Mouse (Mus musculus) embryonic facial prominence, embryonic 12.5 days (tissue): ENCODE measurements around the gene Tac4. TPM values are rescaled to one million over a fixed set of nuclear protein-coding genes. Genes with fewer than 3 reads are reported as not detected.
A peak's percentile ranks its signal among the peaks of the same experiment; 100 is the strongest.

Source experiments
- ATAC-seq: fragments of 200-750 bp; cut with Nextera tagmentation; 2 replicates; pipeline ENCODE4 v1.8.0; 2017; ENCODE audit not compliant: insufficient number of reproducible peaks, insufficient read depth, low FRiP score, low TSS enrichment
- H3K27ac ChIP-seq: fragments of 300-500 bp; sonication (generic); 2 replicates; pipeline ENCODE4 v1.5.1; 2016; ENCODE audit warnings: mild to moderate bottlenecking
- H3K27me3 ChIP-seq: fragments of 300-500 bp; sonication (generic); 2 replicates; pipeline ENCODE4 v1.6.1; 2016; ENCODE audit warnings: mild to moderate bottlenecking, moderate library complexity
- H3K36me3 ChIP-seq: fragments of 300-500 bp; sonication (generic); 2 replicates; pipeline ENCODE4 v1.6.1; 2016; ENCODE audit warnings: mild to moderate bottlenecking
- H3K4me1 ChIP-seq: fragments of 300-500 bp; sonication (generic); 2 replicates; pipeline ENCODE4 v1.6.1; 2016
- H3K4me2 ChIP-seq: fragments of 300-500 bp; sonication (generic); replicated peaks from 2 replicates; pipeline ENCODE4 v1.6.1; 2016; ENCODE audit warnings: mild to moderate bottlenecking, moderate library complexity
- H3K4me3 ChIP-seq: fragments of 300-500 bp; sonication (generic); 2 replicates; pipeline ENCODE4 v1.5.1; 2016; ENCODE audit warnings: mild to moderate bottlenecking
- H3K9ac ChIP-seq: fragments of 300-500 bp; sonication (generic); 2 replicates; pipeline ENCODE4 v1.6.1; 2016; ENCODE audit warnings: mild to moderate bottlenecking, moderate library complexity
- H3K9me3 ChIP-seq: fragments of 300-500 bp; sonication (generic); 2 replicates; pipeline ENCODE4 v1.6.1; 2016; ENCODE audit warnings: mild to moderate bottlenecking, moderate library complexity
- WGBS: fragments of 180-500 bp; shearing (Covaris S2); methylation state at CpG from one replicate; pipeline ENCODE4 v1.1.7; 2016; 5-methylcytosine and 5-hydroxymethylcytosine counted together
- polyA plus RNA-seq: library from polyadenylated mRNA; unstranded; fragments of >200 nt; fragmentation: Nextera tagmentation; extraction: Ambion mirVana; gene quantifications from 2 replicates; pipeline ENCODE4 v1.2.1, GENCODE M21; 2016

Gene Tac4
- polyA plus RNA-seq, 1 experiment from 2014 or later, result 0.29 TPM

DNA sequence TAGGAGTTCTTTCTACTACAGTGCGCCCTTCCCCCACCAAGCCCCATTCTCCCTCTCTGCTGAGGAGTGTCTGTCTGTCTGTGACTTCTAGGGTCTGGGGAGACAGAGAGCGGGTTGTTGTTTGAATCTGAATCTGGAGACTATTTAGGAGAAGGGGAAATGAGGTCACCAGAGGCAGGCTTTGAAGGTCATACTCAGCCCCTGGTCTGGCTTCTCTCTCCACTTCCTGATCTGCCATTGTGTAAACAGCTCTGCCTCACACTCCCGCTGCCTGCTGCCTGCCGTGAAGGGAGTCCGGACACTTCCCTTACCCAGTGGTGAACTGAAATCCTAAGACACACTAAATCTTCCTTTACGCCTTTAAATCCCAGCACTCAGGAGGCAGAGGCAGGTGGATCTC, 22.9 kb upstream of the Tac4 start:
- Histone ChIP-seq H3K36me3 (no peaks in the 10 kb centered on the region), H3K4me3 (no peak overlapping the region), H3K9ac (no peak overlapping the region), H3K27ac (no peak overlapping the region), H3K9me3 (no peaks in the 10 kb centered on the region), H3K4me2 (no peak overlapping the region), H3K27me3 (no peaks in the 10 kb centered on the region), H3K4me1 (no peaks in the 10 kb centered on the region)
- ATAC-seq, result no peak
- 35% methylated on average over 6 of the region's 6 CpGs for WGBS

DNA sequence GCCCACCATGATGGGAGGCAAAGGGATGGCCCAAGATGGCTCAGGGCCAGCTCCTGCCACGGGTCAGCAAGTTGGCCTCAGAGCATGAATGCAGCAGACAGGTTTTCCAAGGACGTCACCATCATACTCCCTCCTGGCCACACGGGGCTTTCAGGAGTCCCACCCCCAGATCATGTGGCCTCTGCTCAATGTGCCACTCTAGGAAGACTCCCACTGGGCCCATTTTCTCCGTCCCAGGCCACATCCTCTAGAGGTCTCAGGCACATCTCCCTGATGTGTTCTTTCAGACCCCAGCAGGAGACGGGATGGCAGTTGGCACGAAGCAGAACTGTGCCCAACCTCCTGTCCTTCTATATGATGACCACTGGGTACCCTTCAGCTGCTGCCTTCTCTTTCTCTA, 18.7 kb upstream of the Tac4 start:
- Histone ChIP-seq H3K9me3 (no peaks in the 10 kb centered on the region), H3K9ac (no peak overlapping the region), H3K27me3 (no peaks in the 10 kb centered on the region), H3K4me3 (no peak overlapping the region), H3K27ac (no peak overlapping the region), H3K4me1 (no peaks in the 10 kb centered on the region), H3K4me2 (no peak overlapping the region), H3K36me3 (no peaks in the 10 kb centered on the region)
- ATAC-seq, result no peak
- WGBS, result 69% methylated on average over 6 of the region's 6 CpGs

- Histone ChIP-seq H3K4me1 (no peaks in the 10 kb centered on the region), H3K4me2 (no peak overlapping the region), H3K27me3 (no peaks in the 10 kb centered on the region), H3K27ac (no peak overlapping the region), H3K36me3 (no peaks in the 10 kb centered on the region), H3K4me3 (no peak overlapping the region), H3K9me3 (no peaks in the 10 kb centered on the region), H3K9ac (no peak overlapping the region)
- WGBS, result 76% methylated on average over 7 of the region's 7 CpGs
- no peak for ATAC-seq
Observed at GRCm38 (mm10) chr11:95245456-95245855, 15.9 kb upstream of the Tac4 start.

DNA sequence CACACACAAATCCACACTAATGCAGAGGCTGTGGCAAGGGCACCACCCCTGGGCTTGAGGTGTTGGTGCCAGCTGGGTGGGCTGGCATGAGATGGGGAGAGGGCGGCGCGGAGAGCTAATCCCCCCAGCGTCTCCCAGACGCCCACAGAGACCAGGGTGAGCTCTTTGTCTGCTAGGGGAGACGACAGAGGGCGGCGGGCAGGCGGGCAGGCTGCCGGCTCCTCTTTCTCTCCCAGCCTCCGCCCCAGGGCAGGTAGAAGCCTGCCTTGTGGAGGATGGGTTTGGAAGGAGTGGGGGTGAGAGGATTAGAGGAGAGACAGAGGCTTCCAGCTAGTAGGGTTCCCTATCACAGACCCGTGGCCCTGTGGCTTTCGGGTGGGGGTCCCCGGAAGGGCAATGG, 14.3 kb upstream of the Tac4 start:
- H3K27me3 ChIP-seq, result no peaks in the 10 kb centered on the region
- no peaks in the 10 kb centered on the region for H3K4me1 ChIP-seq
- H3K36me3 ChIP-seq, result no peaks in the 10 kb centered on the region
- peak overlapping the region; percentile 18; the same call in 1 of the 2 replicates for H3K27ac ChIP-seq
- H3K4me2 ChIP-seq, result no peak overlapping the region
- H3K4me3 ChIP-seq, result no peak overlapping the region
- no peaks in the 10 kb centered on the region for H3K9me3 ChIP-seq
- no peak for ATAC-seq
- H3K9ac ChIP-seq, result 0 out of 2 replicates have a peak overlapping the region, but pooled peaks have one; percentile 16
- 31% methylated on average over 14 of the region's 14 CpGs for WGBS

- Histone ChIP-seq H3K27ac (no peak overlapping the region), H3K9ac (no peak overlapping the region), H3K9me3 (no peaks in the 10 kb centered on the region), H3K36me3 (no peaks in the 10 kb centered on the region), H3K4me1 (no peaks in the 10 kb centered on the region), H3K4me3 (no peak overlapping the region), H3K4me2 (no peak overlapping the region), H3K27me3 (no peaks in the 10 kb centered on the region)
- whole genome bisulfite sequencing, result 37% methylated on average over 10 of the region's 10 CpGs
- ATAC-seq, result no peak
Observed at GRCm38 (mm10) chr11:95250110-95250509, 11.2 kb upstream of the Tac4 start.

DNA sequence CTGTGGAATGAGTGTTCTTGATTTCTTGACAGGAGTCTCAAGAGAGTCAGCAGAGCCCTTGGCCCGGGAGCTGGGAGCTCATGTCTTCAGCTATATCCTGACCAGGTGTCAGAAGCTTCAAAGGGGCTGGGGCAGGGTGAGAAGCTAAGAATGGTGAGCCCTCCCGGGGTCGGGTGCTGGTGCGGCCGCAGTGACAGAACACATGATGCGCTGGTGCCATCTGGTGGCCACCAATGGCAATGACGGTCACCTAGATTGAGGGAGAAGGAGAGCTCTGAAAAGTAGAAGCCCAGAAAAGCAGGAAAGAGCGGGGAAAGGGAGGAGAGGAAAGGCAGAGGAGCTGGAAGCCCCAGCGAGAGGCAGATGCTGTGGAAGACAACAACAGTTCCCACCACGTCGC, 10.0 kb upstream of the Tac4 start:
- ATAC-seq, result no peak
- H3K9me3 ChIP-seq, result no peaks in the 10 kb centered on the region
- WGBS, result 4% methylated on average over 11 of the region's 11 CpGs
- H3K27ac ChIP-seq, result no peak overlapping the region
- no peak overlapping the region for H3K4me2 ChIP-seq
- no peak overlapping the region for H3K9ac ChIP-seq
- no peaks in the 10 kb centered on the region for H3K4me1 ChIP-seq
- no peaks in the 10 kb centered on the region for H3K27me3 ChIP-seq
- H3K36me3 ChIP-seq, result no peaks in the 10 kb centered on the region
- H3K4me3 ChIP-seq, result no peak overlapping the region

DNA sequence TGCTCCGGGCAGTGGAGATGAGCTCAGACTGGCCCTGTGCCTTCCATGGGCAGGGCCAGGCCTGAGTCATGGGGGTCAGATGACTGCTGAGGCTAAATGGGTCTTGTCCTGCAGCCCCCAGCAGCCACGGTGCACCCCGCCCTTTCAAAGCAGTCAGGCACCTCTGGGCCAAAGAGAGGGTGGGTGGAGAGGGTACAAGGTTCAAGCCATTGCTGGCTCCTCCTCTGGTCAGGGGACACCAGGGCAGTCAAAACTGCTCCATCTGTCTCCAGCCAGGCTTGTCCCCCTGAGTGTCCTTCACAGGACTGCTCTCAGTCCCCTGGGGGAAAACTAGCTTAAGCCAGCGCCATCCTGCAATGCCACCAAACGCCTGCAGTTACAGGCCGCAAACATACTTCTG, 9.2 kb upstream of the Tac4 start:
- H3K27ac ChIP-seq, result no peak overlapping the region
- no peak for ATAC-seq
- WGBS, result 78% methylated on average over 6 of the region's 6 CpGs
- peaks cover 3% of the 10 kb centered on the region; the same call in 1 of the 2 replicates for H3K27me3 ChIP-seq
- H3K4me2 ChIP-seq, result no peak overlapping the region
- no peak overlapping the region for H3K4me3 ChIP-seq
- H3K36me3 ChIP-seq, result no peaks in the 10 kb centered on the region
- H3K4me1 ChIP-seq, result no peaks in the 10 kb centered on the region
- no peaks in the 10 kb centered on the region for H3K9me3 ChIP-seq
- no peak overlapping the region for H3K9ac ChIP-seq

- peaks cover 6% of the 10 kb centered on the region; the same call in 1 of the 2 replicates for H3K27me3 ChIP-seq
- 0 out of 2 replicates have a peak, but pooled peaks cover 3% of the 10 kb centered on the region for H3K4me1 ChIP-seq
- WGBS, result 82% methylated on average over 8 of the region's 8 CpGs
- H3K4me2 ChIP-seq, result no peak overlapping the region
- no peaks in the 10 kb centered on the region for H3K9me3 ChIP-seq
- H3K27ac ChIP-seq, result no peak overlapping the region
- no peak overlapping the region for H3K4me3 ChIP-seq
- H3K9ac ChIP-seq, result no peak overlapping the region
- no peaks in the 10 kb centered on the region for H3K36me3 ChIP-seq
- ATAC-seq, result no peak
Observed at GRCm38 (mm10) chr11:95254165-95254564, 7.2 kb upstream of the Tac4 start.

DNA sequence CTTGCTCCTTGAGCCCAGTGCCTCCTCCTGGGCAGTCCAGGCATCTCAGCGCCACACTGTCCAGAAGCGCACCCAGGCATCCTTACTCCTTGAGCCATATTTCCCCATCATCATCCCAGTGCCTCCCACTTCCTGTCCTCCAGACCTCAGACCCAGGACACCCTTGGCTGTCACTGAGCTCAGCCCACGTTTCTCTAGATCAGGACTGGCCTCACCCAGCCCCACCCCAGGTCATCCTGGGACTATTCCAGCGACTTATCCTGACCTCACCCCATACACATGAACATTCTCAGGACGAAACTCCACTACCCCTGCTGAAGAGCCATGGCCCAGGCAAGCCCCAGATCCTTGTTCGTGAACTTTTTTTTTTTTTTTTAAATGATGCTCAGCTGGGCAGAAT, 5.6 kb upstream of the Tac4 start:
- Histone ChIP-seq H3K4me1 (0 out of 2 replicates have a peak, but pooled peaks cover 3% of the 10 kb centered on the region), H3K27ac (no peak overlapping the region), H3K9ac (no peak overlapping the region), H3K4me3 (no peak overlapping the region), H3K27me3 (peaks cover 6% of the 10 kb centered on the region; the same call in 1 of the 2 replicates), H3K36me3 (no peaks in the 10 kb centered on the region), H3K9me3 (no peaks in the 10 kb centered on the region), H3K4me2 (no peak overlapping the region)
- no peak for ATAC-seq
- WGBS, result 75% methylated on average over 6 of the region's 6 CpGs

GRCm38 (mm10) chr11:95257930-95258329, 3.4 kb upstream of the Tac4 start:
- H3K27ac ChIP-seq, result no peak overlapping the region
- WGBS, result 57% methylated on average over 4 of the region's 4 CpGs
- no peaks in the 10 kb centered on the region for H3K9me3 ChIP-seq
- 0 out of 2 replicates have a peak overlapping the region, but pooled peaks have one; percentile 55 for H3K4me3 ChIP-seq
- 0 out of 2 replicates have a peak, but pooled peaks cover 3% of the 10 kb centered on the region for H3K4me1 ChIP-seq
- H3K4me2 ChIP-seq, result peak overlapping the region; percentile 93
- ATAC-seq, result no peak
- peaks cover 6% of the 10 kb centered on the region; the same call in 1 of the 2 replicates for H3K27me3 ChIP-seq
- H3K9ac ChIP-seq, result no peak overlapping the region
- H3K36me3 ChIP-seq, result no peaks in the 10 kb centered on the region

DNA sequence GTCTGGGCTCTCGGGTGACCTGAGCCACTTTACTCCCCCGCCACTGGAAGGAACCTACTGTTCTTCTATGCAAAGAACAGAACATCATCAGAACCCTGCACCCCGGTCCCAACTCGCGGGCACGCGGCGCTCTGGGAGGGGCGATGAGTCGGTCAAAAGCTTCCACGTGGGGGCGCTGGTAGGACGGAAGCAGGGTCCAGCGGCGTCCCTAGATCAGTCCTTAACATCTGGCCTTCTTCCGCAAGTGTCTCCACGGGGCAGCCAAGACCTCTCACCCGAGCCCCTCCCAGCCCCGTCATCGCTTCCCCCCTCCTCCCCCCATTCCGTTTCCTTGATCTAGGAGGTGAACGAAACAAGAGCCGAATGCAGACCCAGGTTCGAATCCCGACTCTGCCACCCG, 2.8 kb upstream of the Tac4 start:
- Histone ChIP-seq H3K9ac (peak overlapping the region; percentile 75), H3K4me3 (peak overlapping the region; percentile 55), H3K9me3 (no peaks in the 10 kb centered on the region), H3K27me3 (peaks cover 6% of the 10 kb centered on the region; the same call in 1 of the 2 replicates), H3K36me3 (no peaks in the 10 kb centered on the region), H3K27ac (0 out of 2 replicates have a peak overlapping the region, but pooled peaks have one; percentile 36), H3K4me1 (0 out of 2 replicates have a peak, but pooled peaks cover 3% of the 10 kb centered on the region), H3K4me2 (peak overlapping the region; percentile 93)
- 1% methylated on average over 26 of the region's 26 CpGs for WGBS
- peak; percentile 30; the same call in 1 of the 2 replicates for ATAC-seq

DNA sequence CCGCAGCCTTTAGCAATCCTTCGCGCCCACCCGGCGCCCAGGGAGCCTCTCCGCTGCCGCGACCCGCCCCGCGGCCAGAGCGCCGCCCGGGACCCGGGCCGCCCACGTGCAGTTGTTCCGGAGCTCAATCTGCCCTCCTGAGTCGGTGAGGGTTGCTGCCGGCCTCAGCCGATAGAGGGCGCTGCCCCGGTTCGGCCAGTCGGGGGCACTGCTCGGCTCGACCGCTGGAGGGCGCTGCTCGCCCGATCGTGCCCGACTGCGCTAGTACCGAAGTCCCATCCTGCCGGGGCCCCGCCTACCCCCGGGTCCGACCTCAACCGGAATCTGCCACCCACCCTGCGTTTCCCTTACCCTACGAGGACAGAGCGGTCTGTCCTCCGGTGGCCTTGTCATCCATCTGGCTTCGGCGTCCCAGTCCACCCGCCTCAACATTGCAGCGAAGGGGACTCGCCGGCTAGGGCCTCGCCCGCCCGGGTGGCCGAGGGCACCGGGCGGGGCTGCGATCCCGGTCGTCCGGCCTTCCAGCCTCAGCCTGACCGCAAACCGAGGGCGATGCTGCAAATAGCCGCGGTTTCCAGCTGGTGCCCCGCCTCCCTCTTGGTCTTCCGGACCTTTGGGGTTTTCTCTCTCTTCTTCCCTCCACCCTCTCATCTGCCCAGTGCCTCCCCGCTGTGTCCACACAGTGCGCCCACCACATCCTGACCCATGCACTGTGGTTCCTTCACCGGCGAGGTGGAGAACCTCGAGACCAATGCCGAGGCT, 2.1 kb upstream of the Tac4 start:
- peak overlapping the region; percentile 57; the same call in 1 of the 2 replicates for H3K27ac ChIP-seq

More for the DNA sequence above, 2.1 kb upstream of the Tac4 start:
- peak overlapping the region; percentile 93 for H3K4me2 ChIP-seq
- peak overlapping the region; percentile 55 for H3K4me3 ChIP-seq
- ATAC-seq, result peak; percentile 48; the same call in 1 of the 2 replicates
- H3K9me3 ChIP-seq, result no peaks in the 10 kb centered on the region
- peaks cover 6% of the 10 kb centered on the region; the same call in 1 of the 2 replicates for H3K27me3 ChIP-seq
- peak overlapping the region; percentile 75 for H3K9ac ChIP-seq
- H3K36me3 ChIP-seq, result no peaks in the 10 kb centered on the region
- H3K4me1 ChIP-seq, result 0 out of 2 replicates have a peak, but pooled peaks cover 3% of the 10 kb centered on the region
- under 1% methylated on average over 73 of the region's 73 CpGs for WGBS
